Mouse (Mus musculus) heart, embryonic 16.5 days (tissue): ENCODE data around the gene Gm49354. TPM values are rescaled to one million over a fixed set of nuclear protein-coding genes. Genes with fewer than 3 reads are reported as not detected.

Experiments
- polyA plus RNA-seq: library from polyadenylated mRNA; unstranded; fragments of >200 nt; fragmentation: Nextera tagmentation; extraction: Ambion mirVana; gene quantifications from 2 replicates; pipeline ENCODE4 v1.2.1, GENCODE M21; 2015

Gene Gm49354
- polyA plus RNA-seq, 1 experiment from 2014 or later: not detected

Other genes with a start within 250 kb of the Gm49354 start
- 12.1 and 12.5 TPM in 2 replicates for gene Agtpbp1, start 197.0 kb downstream of the Gm49354 start, polyA plus RNA-seq
- gene Naa35, start 197.0 kb downstream of the Gm49354 start, polyA plus RNA-seq: 77.0 and 84.4 TPM in 2 replicates
- 39.2 and 42.4 TPM in 2 replicates for gene Golm1, start 106.4 kb downstream of the Gm49354 start, polyA plus RNA-seq
- not detected in 2 replicates for gene 4921517D22Rik, start 88.1 kb downstream of the Gm49354 start, polyA plus RNA-seq
- gene Spata31d1a, start 71.9 kb downstream of the Gm49354 start, polyA plus RNA-seq: not detected in 2 replicates
- gene Spata31d1b, start 70.0 kb downstream of the Gm49354 start, polyA plus RNA-seq: not detected in 2 replicates
- gene Spata31d1d, start 50.5 kb downstream of the Gm49354 start, polyA plus RNA-seq: not detected in 2 replicates
- not detected in 2 replicates for gene 1700014D04Rik, start 35.5 kb downstream of the Gm49354 start, polyA plus RNA-seq
- gene Isca1, start 12.4 kb downstream of the Gm49354 start, polyA plus RNA-seq: 260 and 284 TPM in 2 replicates
- gene Tut7, start 40.9 kb upstream of the Gm49354 start, polyA plus RNA-seq: 32.7 and 36.8 TPM in 2 replicates